Mouse (Mus musculus): Measurements from ENCODE around the gene Olfr20. TPM values are rescaled to one million over a fixed set of nuclear protein-coding genes. Genes with fewer than 3 reads are reported as not detected.
"Not testable (repeated sequence)": the region's sequence is repeated elsewhere in the genome, so short reads cannot be mapped to it uniquely, and the experiment has no call there.

The Olfr20 gene
- polyA plus RNA-seq (2014; fragmentation: Nextera tagmentation; extraction: Ambion mirVana), result not detected in 2 replicates

DNA sequence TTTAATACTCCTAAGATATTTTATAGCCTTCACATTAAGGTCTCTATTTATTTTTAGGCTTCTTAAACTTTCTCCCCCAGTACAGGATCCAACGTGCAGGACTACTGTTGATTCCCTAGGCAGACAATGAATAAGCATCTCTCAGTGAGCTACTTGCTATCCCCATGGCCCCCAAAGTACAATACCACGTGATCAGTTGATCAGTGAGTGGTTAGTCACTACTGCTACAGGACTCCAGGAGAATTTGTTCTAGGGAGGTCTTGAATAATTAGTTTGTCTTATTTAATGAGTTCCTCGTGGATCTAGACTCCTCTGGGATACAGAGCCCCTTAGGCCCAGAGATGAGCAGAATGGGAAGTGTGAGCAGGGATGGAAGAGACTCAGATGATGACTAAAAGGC, at the start of gene Olfr20:
Gene Olfr20, plus strand, starts transcription at position 301 of the 400 bp plus-strand sequence.
- no peaks in the 10 kb centered on the region for H3K9me3 ChIP-seq (ENCODE audit: control insufficient read depth, low read length)
- WGBS, result 50% methylated on average over 3 of the region's 3 CpGs
- H3K9ac ChIP-seq (ENCODE audit: low read depth, low read length), result no peak within 1 kb of the TSS
- H3K36me3 ChIP-seq (ENCODE audit: control insufficient read depth, insufficient read depth, low read length), result no peaks in the 10 kb centered on the region
- H3K4me3 ChIP-seq (ENCODE audit: low read length), result no peak within 1 kb of the TSS
- no peak for ATAC-seq (ENCODE audit: low FRiP score, low TSS enrichment)
- no peak within 1 kb of the TSS for H3K4me2 ChIP-seq (replicated peaks; ENCODE audit: low read depth, low read length)
- no peaks in the 10 kb centered on the region for H3K27me3 ChIP-seq (ENCODE audit: control insufficient read depth, insufficient read depth, low read length)
- no peaks in the 10 kb centered on the region for H3K4me1 ChIP-seq (ENCODE audit: control insufficient read depth, insufficient read depth, low read length)
- no peak within 1 kb of the TSS for H3K27ac ChIP-seq (ENCODE audit: low read depth, low read length)

- 68% methylated on average over 2 of the region's 2 CpGs for WGBS
- Histone ChIP-seq H3K9ac (ENCODE audit: low read depth, low read length) (no peak overlapping the region), H3K4me1 (ENCODE audit: control insufficient read depth, insufficient read depth, low read length) (no peaks in the 10 kb centered on the region), H3K9me3 (ENCODE audit: control insufficient read depth, low read length) (no peaks in the 10 kb centered on the region), H3K27me3 (ENCODE audit: control insufficient read depth, insufficient read depth, low read length) (no peaks in the 10 kb centered on the region), H3K4me2 (replicated peaks; ENCODE audit: low read depth, low read length) (no peak overlapping the region), H3K36me3 (ENCODE audit: control insufficient read depth, insufficient read depth, low read length) (no peaks in the 10 kb centered on the region), H3K4me3 (ENCODE audit: low read length) (no peak overlapping the region), H3K27ac (ENCODE audit: low read depth, low read length) (no peak overlapping the region)
- ATAC-seq (ENCODE audit: low FRiP score, low TSS enrichment), result no peak
Measured at GRCm38 (mm10) chr11:73303123-73303522, 47.5 kb upstream of the Olfr20 start.

GRCm38 (mm10) chr11:73315961-73316360, 34.6 kb upstream of the Olfr20 start:
- Histone ChIP-seq H3K4me2 (replicated peaks; ENCODE audit: low read depth, low read length) (no peak overlapping the region), H3K27ac (ENCODE audit: low read depth, low read length) (no peak overlapping the region), H3K9me3 (ENCODE audit: control insufficient read depth, low read length) (no peaks in the 10 kb centered on the region), H3K4me1 (ENCODE audit: control insufficient read depth, insufficient read depth, low read length) (no peaks in the 10 kb centered on the region), H3K36me3 (ENCODE audit: control insufficient read depth, insufficient read depth, low read length) (no peaks in the 10 kb centered on the region), H3K9ac (ENCODE audit: low read depth, low read length) (no peak overlapping the region), H3K4me3 (ENCODE audit: low read length) (no peak overlapping the region), H3K27me3 (ENCODE audit: control insufficient read depth, insufficient read depth, low read length) (no peaks in the 10 kb centered on the region)
- no peak for ATAC-seq (ENCODE audit: low FRiP score, low TSS enrichment)
- WGBS, result 45% methylated on average over 3 of the region's 3 CpGs

GRCm38 (mm10) chr11:73318581-73318980, 32.0 kb upstream of the Olfr20 start:
- not testable (repeated sequence) for H3K27me3 ChIP-seq (ENCODE audit: control insufficient read depth, insufficient read depth, low read length); H3K27ac ChIP-seq (ENCODE audit: low read depth, low read length); H3K4me3 ChIP-seq (ENCODE audit: low read length); H3K9ac ChIP-seq (ENCODE audit: low read depth, low read length); H3K36me3 ChIP-seq (ENCODE audit: control insufficient read depth, insufficient read depth, low read length); H3K4me2 ChIP-seq (replicated peaks; ENCODE audit: low read depth, low read length); H3K4me1 ChIP-seq (ENCODE audit: control insufficient read depth, insufficient read depth, low read length); ATAC-seq (ENCODE audit: low FRiP score, low TSS enrichment); H3K9me3 ChIP-seq (ENCODE audit: control insufficient read depth, low read length)
- 73% methylated on average over 2 of the region's 2 CpGs for WGBS

- H3K9me3 ChIP-seq (ENCODE audit: control insufficient read depth, low read length); H3K27ac ChIP-seq (ENCODE audit: low read depth, low read length); H3K4me3 ChIP-seq (ENCODE audit: low read length); H3K9ac ChIP-seq (ENCODE audit: low read depth, low read length); H3K36me3 ChIP-seq (ENCODE audit: control insufficient read depth, insufficient read depth, low read length); ATAC-seq (ENCODE audit: low FRiP score, low TSS enrichment); H3K4me1 ChIP-seq (ENCODE audit: control insufficient read depth, insufficient read depth, low read length); H3K27me3 ChIP-seq (ENCODE audit: control insufficient read depth, insufficient read depth, low read length); H3K4me2 ChIP-seq (replicated peaks; ENCODE audit: low read depth, low read length): not testable (repeated sequence)
- 95% methylated on average over 13 of the region's 13 CpGs for WGBS
Measured at GRCm38 (mm10) chr11:73321064-73321463, 29.5 kb upstream of the Olfr20 start.

DNA sequence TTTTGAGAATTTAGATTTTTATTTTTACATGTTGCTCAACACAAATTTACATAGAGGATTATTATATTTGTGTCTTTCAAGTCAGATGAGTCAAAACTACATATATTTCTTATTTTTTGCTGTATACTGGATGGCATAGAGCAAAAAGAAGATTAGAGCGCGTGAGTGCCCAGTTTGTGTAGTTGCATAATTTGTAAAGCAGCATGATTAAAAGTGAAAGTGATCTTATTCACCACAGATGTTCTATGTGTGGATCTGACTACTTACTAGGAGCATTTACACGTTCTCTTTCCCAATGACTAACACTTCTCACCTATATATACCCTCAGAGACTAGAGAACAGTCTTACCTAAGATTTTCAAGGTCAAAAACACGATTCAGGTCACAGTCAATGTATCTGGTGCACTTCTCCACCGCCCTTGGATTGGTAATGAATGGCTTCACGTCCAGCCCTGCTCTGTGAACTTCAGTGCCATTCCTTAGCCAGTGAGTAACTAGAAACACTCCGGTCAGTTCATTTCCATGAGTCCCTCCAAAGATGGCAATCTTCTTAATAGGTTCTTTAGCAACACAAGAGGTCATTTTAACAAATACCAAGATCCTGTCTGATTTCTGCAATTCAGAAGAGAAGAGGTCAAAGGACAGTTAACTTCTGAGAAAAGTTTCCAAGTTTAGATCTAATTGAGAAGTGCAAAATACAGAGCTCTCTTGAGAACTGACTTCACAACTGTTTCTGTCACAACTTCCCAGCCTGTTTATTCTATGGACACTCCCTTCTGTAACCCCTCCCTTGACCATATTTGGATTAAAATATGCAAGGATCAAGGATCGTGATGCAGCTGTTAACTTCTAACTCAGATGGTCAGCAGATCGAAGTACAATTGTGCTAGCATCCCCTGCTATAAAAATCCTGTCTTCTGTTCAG, 26.4 kb upstream of the Olfr20 start:
- Histone ChIP-seq H3K36me3 (ENCODE audit: control insufficient read depth, insufficient read depth, low read length) (no peaks in the 10 kb centered on the region), H3K4me3 (ENCODE audit: low read length) (no peak overlapping the region), H3K27me3 (ENCODE audit: control insufficient read depth, insufficient read depth, low read length) (no peaks in the 10 kb centered on the region), H3K9me3 (ENCODE audit: control insufficient read depth, low read length) (no peaks in the 10 kb centered on the region), H3K9ac (ENCODE audit: low read depth, low read length) (no peak overlapping the region), H3K4me2 (replicated peaks; ENCODE audit: low read depth, low read length) (no peak overlapping the region), H3K4me1 (ENCODE audit: control insufficient read depth, insufficient read depth, low read length) (no peaks in the 10 kb centered on the region), H3K27ac (ENCODE audit: low read depth, low read length) (no peak overlapping the region)
- ATAC-seq (ENCODE audit: low FRiP score, low TSS enrichment), result no peak
- WGBS, result 66% methylated on average over 9 of the region's 9 CpGs

DNA sequence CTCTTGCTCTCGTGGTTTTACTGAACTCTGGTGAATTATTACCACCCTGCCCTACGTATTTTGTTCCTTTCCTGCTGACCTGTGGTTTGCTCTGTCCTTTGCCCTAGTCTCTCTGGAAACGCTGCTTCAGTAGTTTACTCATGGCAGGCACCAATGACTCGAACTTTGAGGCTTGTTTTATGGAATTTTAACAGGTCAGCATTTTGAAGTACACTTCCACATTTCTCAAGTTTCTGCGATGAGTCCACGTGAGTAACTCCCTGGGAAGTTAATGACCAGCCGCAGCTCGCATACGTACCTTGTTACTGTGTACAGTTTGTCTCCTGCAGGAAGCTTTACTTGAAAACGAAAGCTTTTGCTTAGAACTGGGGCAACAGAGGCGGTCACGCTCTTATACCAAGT, 24.1 kb upstream of the Olfr20 start:
- 13% methylated on average over 12 of the region's 12 CpGs for WGBS
- H3K4me3 ChIP-seq (ENCODE audit: low read length), result no peak overlapping the region; the same call in 1 of the 2 replicates
- peak overlapping the region; percentile 30 for H3K4me2 ChIP-seq (replicated peaks; ENCODE audit: low read depth, low read length)
- no peaks in the 10 kb centered on the region for H3K27me3 ChIP-seq (ENCODE audit: control insufficient read depth, insufficient read depth, low read length)
- no peaks in the 10 kb centered on the region for H3K9me3 ChIP-seq (ENCODE audit: control insufficient read depth, low read length)
- no peak overlapping the region for H3K9ac ChIP-seq (ENCODE audit: low read depth, low read length)
- H3K36me3 ChIP-seq (ENCODE audit: control insufficient read depth, insufficient read depth, low read length), result no peaks in the 10 kb centered on the region
- no peaks in the 10 kb centered on the region for H3K4me1 ChIP-seq (ENCODE audit: control insufficient read depth, insufficient read depth, low read length)
- H3K27ac ChIP-seq (ENCODE audit: low read depth, low read length), result 0 out of 2 replicates have a peak overlapping the region, but pooled peaks have one; percentile 14
- ATAC-seq (ENCODE audit: low FRiP score, low TSS enrichment), result peak; percentile 60; the same call in 1 of the 2 replicates

DNA sequence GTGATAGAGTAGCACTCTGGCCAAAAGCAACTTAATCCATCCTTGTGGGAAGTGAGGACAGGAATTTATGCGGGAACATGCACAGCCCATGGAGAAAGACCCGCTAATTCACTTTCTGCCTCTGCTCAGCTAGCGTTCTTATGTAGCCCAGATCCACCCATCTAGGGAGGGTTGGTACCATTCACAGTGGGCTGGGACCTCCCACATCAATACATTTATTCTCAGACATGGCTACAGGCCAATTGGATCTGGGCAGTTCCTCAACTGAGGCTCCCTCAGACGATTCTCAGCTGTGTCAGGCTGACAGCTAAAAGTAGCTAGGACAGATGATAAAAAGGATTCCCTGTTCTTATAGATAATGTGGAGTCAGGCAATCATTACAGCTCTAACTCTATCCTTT, 23.2 kb upstream of the Olfr20 start:
- no peak for ATAC-seq (ENCODE audit: low FRiP score, low TSS enrichment)
- WGBS, result 66% methylated on average over 4 of the region's 4 CpGs
- Histone ChIP-seq H3K9me3 (ENCODE audit: control insufficient read depth, low read length) (no peaks in the 10 kb centered on the region), H3K36me3 (ENCODE audit: control insufficient read depth, insufficient read depth, low read length) (no peaks in the 10 kb centered on the region), H3K27ac (ENCODE audit: low read depth, low read length) (no peak overlapping the region), H3K4me1 (ENCODE audit: control insufficient read depth, insufficient read depth, low read length) (no peaks in the 10 kb centered on the region), H3K4me3 (ENCODE audit: low read length) (no peak overlapping the region), H3K27me3 (ENCODE audit: control insufficient read depth, insufficient read depth, low read length) (no peaks in the 10 kb centered on the region), H3K9ac (ENCODE audit: low read depth, low read length) (no peak overlapping the region), H3K4me2 (replicated peaks; ENCODE audit: low read depth, low read length) (no peak overlapping the region)

GRCm38 (mm10) chr11:73329442-73329841, 21.1 kb upstream of the Olfr20 start, which contains the start of the genes Aspa, Gm49340 and Spata22:
Gene Aspa (minus strand): TSS chr11:73329596.
Gene Gm49340 (plus strand): TSS chr11:73329741.
Gene Spata22 (plus strand): TSS chr11:73329741.
- H3K9me3 ChIP-seq (ENCODE audit: control insufficient read depth, low read length), result no peaks in the 10 kb centered on the region
- H3K9ac ChIP-seq (ENCODE audit: low read depth, low read length), result no peak within 1 kb of the TSS
- 79% methylated on average over 27 of the region's 27 CpGs for WGBS
- H3K27ac ChIP-seq (ENCODE audit: low read depth, low read length), result no peak within 1 kb of the TSS
- no peaks in the 10 kb centered on the region for H3K27me3 ChIP-seq (ENCODE audit: control insufficient read depth, insufficient read depth, low read length)
- no peak within 1 kb of the TSS for H3K4me3 ChIP-seq (ENCODE audit: low read length)
- H3K36me3 ChIP-seq (ENCODE audit: control insufficient read depth, insufficient read depth, low read length), result no peaks in the 10 kb centered on the region
- H3K4me1 ChIP-seq (ENCODE audit: control insufficient read depth, insufficient read depth, low read length), result no peaks in the 10 kb centered on the region
- H3K4me2 ChIP-seq (replicated peaks; ENCODE audit: low read depth, low read length), result no peak within 1 kb of the TSS
- ATAC-seq (ENCODE audit: low FRiP score, low TSS enrichment), result no peak
